Mouse (Mus musculus) brain, embryonic 18.5 days (tissue): ENCODE data around the gene Inf2.

Source experiments
- DNase-seq: peaks from one replicate; pipeline ENCODE4 v3.0.0-alpha.2; 2012; ENCODE audit warnings: low read depth, low spot score

Inf2 gene

DNA sequence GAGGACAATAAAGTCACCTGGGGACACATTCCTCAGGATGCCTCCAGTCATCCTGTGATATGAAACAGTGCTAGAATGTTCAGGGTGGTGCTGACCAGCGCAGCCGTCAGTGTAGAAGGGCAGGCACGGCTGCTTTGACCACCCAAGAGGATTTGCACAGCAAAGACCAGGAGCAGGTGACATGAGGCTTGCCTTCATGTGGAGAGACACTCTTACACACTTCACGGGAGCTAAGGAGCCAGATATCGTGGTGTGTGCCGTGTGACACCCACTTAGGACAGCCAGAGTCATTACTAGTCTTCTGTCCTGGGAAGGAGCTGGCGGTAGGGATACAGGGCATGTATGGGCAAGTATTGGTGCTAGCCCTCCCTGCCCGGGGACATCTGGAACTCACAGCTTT lies 18.4 kb upstream of the Inf2 start:
- no peak for DNase-seq

GRCm38 (mm10) chr12:112571064-112571463 lies 17.5 kb upstream of the Inf2 start:
- no peak for DNase-seq

DNA sequence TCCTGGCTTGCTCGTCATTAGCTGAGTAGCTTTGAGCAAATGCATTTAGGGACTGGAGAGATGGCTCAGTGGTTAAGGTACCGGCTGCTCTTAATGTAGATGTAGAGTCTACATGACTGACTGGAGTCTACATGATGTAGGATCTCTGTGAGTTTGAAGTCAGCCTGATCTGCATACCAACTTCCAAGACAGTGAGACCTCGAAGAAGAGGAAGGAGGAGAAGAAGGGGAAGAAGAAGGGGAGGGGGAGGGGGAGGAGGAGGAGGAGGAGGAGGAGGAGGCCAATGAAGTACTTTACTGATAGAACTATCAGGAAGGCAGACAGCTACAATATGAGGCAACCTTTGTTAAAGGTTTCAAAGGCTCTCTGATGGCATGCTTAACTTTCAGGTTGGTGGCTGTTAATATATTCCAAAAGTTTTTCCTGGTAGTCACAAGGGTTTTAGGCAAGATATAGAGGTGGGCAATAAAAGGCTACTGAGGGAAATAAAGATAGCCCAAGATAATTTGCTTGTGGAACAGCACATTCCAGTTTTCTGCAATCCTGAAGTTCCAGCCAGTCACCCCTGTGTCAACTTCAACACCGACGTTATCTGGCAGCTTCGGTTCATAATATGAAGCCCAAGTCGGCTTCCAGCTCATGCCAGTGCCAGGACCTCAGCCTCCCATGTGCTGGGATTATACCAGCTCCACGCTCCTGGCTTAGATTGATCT lies 13.2 kb upstream of the Inf2 start:
- DNase-seq, result no peak

GRCm38 (mm10) chr12:112576341-112576740 lies 12.2 kb upstream of the Inf2 start:
- DNase-seq, result no peak

DNA sequence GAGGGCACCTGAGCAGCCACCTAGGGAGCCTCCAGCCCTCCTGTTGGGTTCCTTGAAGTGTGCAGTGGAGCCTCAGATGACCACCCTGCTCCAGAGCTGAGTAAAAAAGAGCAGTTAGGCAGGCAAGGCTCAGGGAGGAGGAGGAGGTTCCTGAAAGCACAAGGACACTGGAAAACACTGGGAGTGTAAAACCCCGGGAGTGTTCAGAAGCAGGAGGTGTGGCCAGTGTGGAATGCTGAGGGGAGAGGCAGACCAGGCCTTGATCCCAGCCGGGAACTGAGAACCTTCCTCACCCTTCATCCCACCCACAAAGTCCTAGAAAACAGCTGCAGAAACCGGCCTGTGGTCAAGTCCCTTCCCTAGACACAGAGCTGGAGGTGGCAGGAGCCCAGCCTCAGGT lies 11.8 kb upstream of the Inf2 start:
- no peak for DNase-seq

DNA sequence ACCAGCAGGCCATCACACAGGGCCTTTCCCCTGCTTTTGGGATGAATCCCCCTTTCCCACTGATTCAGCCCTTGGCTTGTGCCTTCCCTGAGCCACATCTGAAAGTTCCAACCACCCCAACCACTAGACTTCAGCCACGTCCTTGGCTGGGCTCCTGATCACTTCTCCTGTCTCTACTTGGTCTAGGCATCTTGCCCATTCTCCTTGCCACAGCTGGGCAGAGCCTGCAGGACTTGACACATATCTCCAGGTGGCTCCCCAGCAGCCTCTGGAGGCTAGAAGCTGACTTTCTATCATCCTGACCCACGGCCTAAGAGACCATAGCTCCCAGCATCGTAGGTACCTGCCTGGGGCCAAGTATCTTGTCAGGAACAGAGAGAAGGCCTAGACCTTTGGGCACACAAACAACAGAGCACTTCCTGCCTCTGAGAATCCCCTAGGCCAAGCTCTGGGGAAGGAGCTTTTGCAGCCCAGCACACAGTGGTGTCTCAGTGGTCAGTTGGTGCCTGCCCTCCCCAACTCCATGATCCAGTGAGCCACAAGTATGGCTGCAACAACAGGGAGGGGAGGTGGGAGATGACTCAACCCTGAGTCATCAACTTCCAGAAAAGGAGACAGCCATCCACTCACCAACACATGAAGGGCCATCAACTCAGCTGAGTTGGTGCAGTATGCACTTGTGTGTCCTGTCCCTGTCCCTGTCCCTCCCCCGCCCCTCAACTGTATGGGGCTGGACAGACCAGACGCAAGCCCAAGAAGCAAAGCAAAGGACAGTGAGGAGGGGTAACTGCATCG lies 10.1 kb upstream of the Inf2 start:
- DNase-seq, result no peak

- no peak for DNase-seq
Observed at GRCm38 (mm10) chr12:112579430-112579829, 9.2 kb upstream of the Inf2 start.

DNA sequence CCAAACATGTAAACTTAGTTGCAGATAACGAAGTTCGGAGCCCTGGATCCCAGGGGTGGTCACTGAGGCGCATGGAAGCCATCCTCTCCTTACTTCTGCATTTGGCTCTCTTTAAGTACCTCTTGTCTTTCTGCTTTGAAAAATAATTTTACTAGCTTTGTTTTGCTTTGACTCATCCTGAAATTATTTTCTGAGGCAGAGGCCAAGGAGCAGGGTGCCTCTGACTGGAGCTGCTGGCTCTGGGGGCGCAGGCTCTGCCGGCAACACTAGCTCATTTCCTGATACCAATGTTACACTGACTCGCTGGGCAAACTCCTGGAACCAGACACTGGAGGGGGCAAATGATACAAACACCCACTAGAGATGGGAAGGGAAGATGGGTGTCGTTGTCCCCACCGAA lies 8.7 kb upstream of the Inf2 start:
- DNase-seq, result no peak

- no peak for DNase-seq
Observed at GRCm38 (mm10) chr12:112581113-112581512, 7.5 kb upstream of the Inf2 start.

- no peak for DNase-seq
Observed at GRCm38 (mm10) chr12:112584954-112585353, 3.6 kb upstream of the Inf2 start.

GRCm38 (mm10) chr12:112585924-112586538 lies 2.6 kb upstream of the Inf2 start:
- DNase-seq, result no peak

GRCm38 (mm10) chr12:112587125-112588124 lies 1.2 kb upstream of the Inf2 start:
- no peak for DNase-seq

GRCm38 (mm10) chr12:112589491-112590191 lies 1.1 kb downstream of the Inf2 start:
- no peak for DNase-seq

DNA sequence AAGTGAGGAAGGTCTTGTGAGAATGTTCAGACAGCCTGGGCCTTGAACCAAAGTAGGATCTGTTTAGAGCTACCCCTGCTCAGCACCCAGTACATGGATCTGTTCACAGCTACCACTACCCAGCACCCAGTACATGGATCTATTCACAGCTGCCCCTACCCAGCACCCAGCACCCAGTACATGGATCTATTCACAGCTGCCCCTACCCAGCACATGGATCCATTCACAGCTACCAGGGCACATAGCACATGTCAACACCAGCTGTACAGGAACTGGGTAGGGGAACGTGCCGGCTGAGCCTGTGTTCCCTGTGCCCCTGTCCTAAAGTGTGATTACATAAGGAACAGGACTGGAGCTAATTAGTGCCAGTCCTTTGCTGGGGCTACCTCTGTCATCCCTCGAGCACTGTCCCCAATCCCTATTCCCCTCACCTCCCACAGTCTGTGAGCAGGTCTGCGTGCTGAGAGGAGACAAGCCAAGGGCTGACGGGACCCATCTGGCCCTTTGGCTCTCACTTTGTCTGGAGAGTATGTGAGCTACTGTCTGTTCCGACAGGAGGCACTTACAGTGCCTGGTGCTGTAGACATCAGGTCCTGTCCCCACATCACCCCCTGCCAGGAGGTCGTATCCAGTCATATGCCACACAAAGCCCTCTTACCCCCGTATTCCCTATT lies 2.1 kb downstream of the Inf2 start:
- no peak for DNase-seq

- DNase-seq, result no peak
Observed at GRCm38 (mm10) chr12:112591240-112591639, 2.7 kb downstream of the Inf2 start.

GRCm38 (mm10) chr12:112591730-112592129 lies 3.1 kb downstream of the Inf2 start:
- no peak for DNase-seq

- no peak for DNase-seq
Observed at GRCm38 (mm10) chr12:112592985-112593734, 4.6 kb downstream of the Inf2 start.

DNA sequence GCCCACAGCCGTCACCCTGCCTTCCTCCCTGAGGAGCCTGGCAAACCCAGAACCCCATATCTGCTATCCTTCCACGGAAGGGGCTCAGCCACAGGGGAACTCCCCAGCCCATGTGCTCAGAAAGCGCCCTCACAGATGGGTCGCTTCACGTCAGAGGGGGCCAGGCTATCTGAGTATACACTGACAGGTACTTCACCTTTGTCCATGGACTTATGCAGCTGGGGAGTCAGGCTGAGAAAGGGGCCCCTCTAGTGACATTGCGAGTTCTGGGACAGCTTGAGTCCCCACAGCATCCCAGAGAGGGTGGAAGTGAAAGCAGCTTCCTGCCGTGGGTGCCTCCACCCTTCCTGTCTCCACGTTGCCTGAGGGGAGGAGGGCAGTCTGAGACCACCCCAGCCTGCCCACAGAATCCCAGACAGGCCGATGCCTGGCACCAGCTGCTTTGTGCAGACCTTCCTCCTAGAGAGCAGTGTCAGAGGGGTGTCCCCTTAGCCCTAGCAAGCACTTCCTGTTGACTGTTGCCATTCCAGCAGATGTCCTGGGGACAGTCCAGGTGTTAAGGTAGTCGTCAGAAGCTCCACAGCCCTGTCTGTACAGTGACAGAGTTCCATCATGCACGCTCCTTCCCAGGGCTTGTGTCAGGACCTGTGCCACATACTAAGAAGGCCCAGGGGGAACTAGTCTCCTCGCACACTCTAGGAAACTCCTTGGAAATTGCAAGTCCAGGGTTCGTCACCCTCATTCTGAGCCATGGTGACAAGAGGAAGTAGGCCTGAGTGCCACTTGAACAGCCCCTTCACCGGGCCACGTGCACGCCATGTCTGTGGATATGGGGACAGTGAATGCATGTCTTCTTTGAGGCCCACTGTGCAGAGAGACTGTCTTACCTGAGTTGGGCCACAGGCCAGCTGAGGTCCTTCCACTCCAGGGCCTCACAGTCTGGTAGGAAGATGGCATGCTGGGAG lies 5.6 kb downstream of the Inf2 start:
- no peak for DNase-seq
